Mouse (Mus musculus): ENCODE results near the gene Htr2c. TPM values are rescaled to one million over a fixed set of nuclear protein-coding genes. Genes with fewer than 3 reads are reported as not detected.

Htr2c gene
- total and polyA plus RNA-seq, 2 experiments from 2014 or later, result not detected

- ATAC-seq (ENCODE audit: insufficient read depth, low read depth), result no peak
Measured at GRCm38 (mm10) chrX:147119155-147119554, 156.8 kb downstream of the Htr2c start.

GRCm38 (mm10) chrX:147215251-147215650 lies 252.9 kb downstream of the Htr2c start:
- H3K4me3 ChIP-seq (ENCODE audit: low read depth, low read length), result no peak overlapping the region
- no peak for TF ChIP-seq CTCF (IDR thresholded peaks at IDR 0.05; ENCODE audit: low read depth)
- no peak for TF ChIP-seq EP300 (IDR thresholded peaks at IDR 0.05; ENCODE audit: low read depth)
- H3K4me2 ChIP-seq (ENCODE audit: low read depth, low read length), result no peak overlapping the region
- H3K9ac ChIP-seq (replicated peaks; ENCODE audit: low read depth, low read length), result no peak overlapping the region
- H3K27me3 ChIP-seq (ENCODE audit: control insufficient read depth, insufficient read depth, low read length), result no peaks in the 10 kb centered on the region
- H3K27ac ChIP-seq (ENCODE audit: low read depth), result no peak overlapping the region
- H3K36me3 ChIP-seq (replicated peaks; ENCODE audit: control insufficient read depth, insufficient read depth, low read length), result no peaks in the 10 kb centered on the region
- H3K4me1 ChIP-seq (ENCODE audit: control insufficient read depth, insufficient read depth), result no peaks in the 10 kb centered on the region
- ATAC-seq (ENCODE audit: insufficient read depth, low read depth), result no peak
- no peaks in the 10 kb centered on the region for H3K9me3 ChIP-seq (replicated peaks; ENCODE audit: control insufficient read depth, low read length)
- DNase-seq (ENCODE audit: low spot score), result no peak

More at GRCm38 (mm10) chrX:147119155-147119554, 156.8 kb downstream of the Htr2c start:
- Histone ChIP-seq H3K4me1 (ENCODE audit: control insufficient read depth, insufficient read depth) (no peaks in the 10 kb centered on the region), H3K4me2 (ENCODE audit: low read depth, low read length) (no peak overlapping the region), H3K9me3 (replicated peaks; ENCODE audit: control insufficient read depth, low read length) (no peaks in the 10 kb centered on the region), H3K9ac (replicated peaks; ENCODE audit: low read depth, low read length) (no peak overlapping the region), H3K36me3 (replicated peaks; ENCODE audit: control insufficient read depth, insufficient read depth, low read length) (no peaks in the 10 kb centered on the region), H3K4me3 (ENCODE audit: low read depth, low read length) (no peak overlapping the region), H3K27me3 (ENCODE audit: control insufficient read depth, insufficient read depth, low read length) (no peaks in the 10 kb centered on the region), H3K27ac (ENCODE audit: low read depth) (no peak overlapping the region)
- TF ChIP-seq CTCF (IDR thresholded peaks at IDR 0.05; ENCODE audit: low read depth) (no peak), EP300 (IDR thresholded peaks at IDR 0.05; ENCODE audit: low read depth) (no peak)
- DNase-seq (ENCODE audit: low spot score), result no peak
- 16% methylated on average over 1 of the region's 1 CpGs for WGBS

- TF ChIP-seq CTCF (IDR thresholded peaks at IDR 0.05; ENCODE audit: low read depth) (no peak), EP300 (IDR thresholded peaks at IDR 0.05; ENCODE audit: low read depth) (no peak)
- no peaks in the 10 kb centered on the region for H3K9me3 ChIP-seq (replicated peaks; ENCODE audit: control insufficient read depth, low read length)
- no peak overlapping the region for H3K9ac ChIP-seq (replicated peaks; ENCODE audit: low read depth, low read length)
- ATAC-seq (ENCODE audit: insufficient read depth, low read depth) (no peak), DNase-seq (ENCODE audit: low spot score) (no peak)
- 48% methylated on average over 3 of the region's 3 CpGs for WGBS
- no peaks in the 10 kb centered on the region for H3K36me3 ChIP-seq (replicated peaks; ENCODE audit: control insufficient read depth, insufficient read depth, low read length)
- no peak overlapping the region for H3K27ac ChIP-seq (ENCODE audit: low read depth)
- H3K4me1 ChIP-seq (ENCODE audit: control insufficient read depth, insufficient read depth), result no peaks in the 10 kb centered on the region
- H3K4me2 ChIP-seq (ENCODE audit: low read depth, low read length), result no peak overlapping the region
- no peak overlapping the region for H3K4me3 ChIP-seq (ENCODE audit: low read depth, low read length)
- H3K27me3 ChIP-seq (ENCODE audit: control insufficient read depth, insufficient read depth, low read length), result no peaks in the 10 kb centered on the region
Measured at GRCm38 (mm10) chrX:147217382-147218013, 255.2 kb downstream of the Htr2c start.

GRCm38 (mm10) chrX:147238806-147239542 lies 276.7 kb downstream of the Htr2c start:
- Histone ChIP-seq H3K4me3 (ENCODE audit: low read depth, low read length) (no peak overlapping the region), H3K4me2 (ENCODE audit: low read depth, low read length) (no peak overlapping the region), H3K27ac (ENCODE audit: low read depth) (no peak overlapping the region), H3K9ac (replicated peaks; ENCODE audit: low read depth, low read length) (no peak overlapping the region), H3K36me3 (replicated peaks; ENCODE audit: control insufficient read depth, insufficient read depth, low read length) (no peaks in the 10 kb centered on the region), H3K27me3 (ENCODE audit: control insufficient read depth, insufficient read depth, low read length) (no peaks in the 10 kb centered on the region), H3K9me3 (replicated peaks; ENCODE audit: control insufficient read depth, low read length) (no peaks in the 10 kb centered on the region), H3K4me1 (ENCODE audit: control insufficient read depth, insufficient read depth) (no peaks in the 10 kb centered on the region)
- 63% methylated on average over 2 of the region's 2 CpGs for WGBS
- TF ChIP-seq EP300 (IDR thresholded peaks at IDR 0.05; ENCODE audit: low read depth) (no peak), CTCF (IDR thresholded peaks at IDR 0.05; ENCODE audit: low read depth) (no peak)
- DNase-seq (ENCODE audit: low spot score), result no peak
- ATAC-seq (ENCODE audit: insufficient read depth, low read depth), result no peak

MicroRNAs within 50 kb of the gene (microRNA counts, 519-probe panel; counts per million panel counts)
- microRNA mmu-miR-448, result not detected
- not detected for microRNA mmu-miR-764-3p
- microRNA mmu-miR-764-5p, result 2,436 counts per million, percentile 27 among the panel's probes with 10 or more counts

Small RNA genes within 50 kb of the gene (microRNA-seq; reads per million reads assigned to microRNA genes)
- not detected for gene Gm22650
- not detected for gene Gm24627
- 0.54 reads per million for gene Mir1264
- gene Mir1298, result 5.7 reads per million, percentile 23 among the genes with 10 or more reads in this experiment
- not detected for gene Mir1912
- gene Mir448, result 1.1 reads per million
- gene Mir764, result not detected
